Mouse (Mus musculus): ENCODE results near the gene Ywhag. TPM values are rescaled to one million over a fixed set of nuclear protein-coding genes. Genes with fewer than 3 reads are reported as not detected.

The Ywhag gene
- total and polyA plus RNA-seq, 2 experiments from 2014 or later: 286 to 867 TPM

DNA sequence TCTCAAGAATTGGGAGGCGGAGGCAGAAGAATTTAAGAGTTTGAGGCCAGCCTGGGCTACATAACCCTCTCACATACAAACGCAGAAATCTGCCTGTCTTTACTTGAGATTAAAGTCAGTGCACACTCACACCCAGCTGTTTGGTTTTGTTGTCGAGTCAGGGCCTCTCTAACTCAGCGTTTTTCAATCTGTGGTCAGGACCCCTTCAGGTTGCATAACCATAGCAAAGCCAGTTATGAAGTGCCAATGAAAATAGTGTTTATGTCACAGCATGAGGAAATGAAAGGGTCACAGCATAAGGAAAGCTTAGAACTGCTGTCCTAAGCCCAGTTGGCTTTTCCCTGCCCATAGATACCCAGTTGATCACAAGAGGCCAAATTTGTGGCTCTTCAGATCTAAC is 27.6 kb downstream of the Ywhag start:
- DNase-seq (no peak), ATAC-seq (no peak)
- Histone ChIP-seq H3K4me1 (ENCODE audit: insufficient read depth) (0 out of 2 replicates have a peak, but pooled peaks cover 11% of the 10 kb centered on the region), H3K9ac (no peak overlapping the region), H3K9me3 (ENCODE audit: low read length) (no peaks in the 10 kb centered on the region), H3K4me3 (ENCODE audit: low read depth, low read length) (no peak overlapping the region), H3K36me3 (ENCODE audit: insufficient read depth) (peaks cover 35% of the 10 kb centered on the region), H3K27ac (ENCODE audit: low read depth, low read length) (no peak overlapping the region), H3K27me3 (ENCODE audit: insufficient read depth, low read length) (no peaks in the 10 kb centered on the region), H3K4me2 (ENCODE audit: low read depth) (no peak overlapping the region)
- no peak for TF ChIP-seq CTCF (IDR thresholded peaks at IDR 0.05; ENCODE audit: low read depth)
- WGBS: 84% methylated on average over 4 of the region's 4 CpGs

DNA sequence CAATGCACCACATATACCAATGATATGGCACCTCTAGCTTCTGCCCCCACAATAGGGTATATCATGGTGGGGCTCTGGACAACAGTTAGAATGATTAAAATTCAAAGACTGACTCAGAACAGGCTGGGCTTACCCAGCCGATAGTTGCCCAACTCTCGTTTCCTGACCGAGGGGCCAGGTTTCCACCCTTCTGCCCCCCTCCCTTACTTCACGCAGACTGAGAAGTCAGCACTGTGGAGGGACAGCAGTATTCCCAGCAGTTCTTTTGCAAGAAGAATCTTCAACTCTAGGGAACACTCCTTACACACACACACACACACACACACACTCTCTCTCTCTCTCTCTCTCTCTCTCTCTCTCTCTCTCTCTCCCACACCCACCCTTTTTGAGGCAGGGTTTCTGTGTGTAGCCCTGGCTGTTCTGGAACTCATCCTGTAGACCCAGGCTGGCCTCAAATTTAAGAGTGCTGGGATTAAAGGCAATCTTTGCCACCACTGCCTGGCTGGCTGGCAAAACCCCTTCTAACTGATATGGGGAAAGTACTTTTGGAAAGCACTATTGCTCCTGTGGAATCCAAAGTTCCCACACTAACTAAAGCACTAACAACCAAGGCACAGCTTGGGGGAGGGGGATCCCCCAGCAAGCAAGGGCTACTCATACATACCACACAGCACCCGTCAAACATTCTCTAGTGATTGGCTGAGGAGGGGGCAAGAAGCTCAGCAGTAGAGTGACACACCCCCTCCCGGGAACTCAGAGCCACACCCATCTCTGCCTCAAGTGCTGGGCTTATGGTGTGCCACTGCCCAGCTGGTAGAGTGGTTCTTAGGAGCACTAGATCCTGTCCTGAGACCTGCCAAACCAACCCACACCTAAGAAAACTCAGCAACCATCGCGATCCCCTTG is 28.8 kb downstream of the Ywhag start:
- peaks cover 24% of the 10 kb centered on the region for H3K36me3 ChIP-seq (ENCODE audit: insufficient read depth)

DNA sequence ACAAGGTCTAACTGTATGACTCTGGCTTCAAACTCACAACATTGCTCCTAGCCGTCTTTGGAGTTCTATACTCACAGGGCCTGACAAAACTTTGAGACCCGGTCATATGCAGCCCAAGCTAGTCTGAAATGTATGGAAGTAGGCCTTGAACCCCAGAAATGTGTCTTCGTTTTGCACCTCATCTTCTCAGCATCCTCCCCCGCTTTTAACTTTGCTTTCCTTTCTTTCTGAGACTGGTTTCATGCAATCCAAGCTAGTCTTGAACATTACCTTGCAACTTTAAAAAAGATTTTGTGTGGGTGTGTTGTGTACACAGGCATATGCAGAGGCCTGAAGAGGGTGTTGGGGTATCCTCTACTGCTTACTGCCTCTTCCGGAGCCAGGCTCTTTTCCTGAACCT is 30.2 kb downstream of the Ywhag start:
- Histone ChIP-seq H3K36me3 (ENCODE audit: insufficient read depth) (peaks cover 11% of the 10 kb centered on the region), H3K9me3 (ENCODE audit: low read length) (no peaks in the 10 kb centered on the region), H3K27me3 (ENCODE audit: insufficient read depth, low read length) (no peaks in the 10 kb centered on the region), H3K4me3 (ENCODE audit: low read depth, low read length) (0 out of 2 replicates have a peak overlapping the region, but pooled peaks have one; percentile 36), H3K9ac (peak overlapping the region; percentile 66; the same call in 1 of the 2 replicates), H3K4me2 (ENCODE audit: low read depth) (peak overlapping the region; percentile 72), H3K4me1 (ENCODE audit: insufficient read depth) (0 out of 2 replicates have a peak, but pooled peaks cover 11% of the 10 kb centered on the region), H3K27ac (ENCODE audit: low read depth, low read length) (peak overlapping the region; percentile 89)
- TF ChIP-seq CTCF (IDR thresholded peaks at IDR 0.05; ENCODE audit: low read depth): no peak
- ATAC-seq (no peak), DNase-seq (no peak)
- WGBS: 64% methylated on average over 5 of the region's 5 CpGs

More for the DNA sequence above, 28.8 kb downstream of the Ywhag start:
- WGBS: 63% methylated on average over 8 of the region's 8 CpGs
- 0 out of 2 replicates have a peak, but pooled peaks cover 11% of the 10 kb centered on the region for H3K4me1 ChIP-seq (ENCODE audit: insufficient read depth)
- no peak overlapping the region for H3K27ac ChIP-seq (ENCODE audit: low read depth, low read length)
- no peak for TF ChIP-seq CTCF (IDR thresholded peaks at IDR 0.05; ENCODE audit: low read depth)
- H3K9ac ChIP-seq: no peak overlapping the region
- H3K27me3 ChIP-seq (ENCODE audit: insufficient read depth, low read length): no peaks in the 10 kb centered on the region
- H3K4me3 ChIP-seq (ENCODE audit: low read depth, low read length): no peak overlapping the region
- H3K4me2 ChIP-seq (ENCODE audit: low read depth): no peak overlapping the region
- no peaks in the 10 kb centered on the region for H3K9me3 ChIP-seq (ENCODE audit: low read length)
- no peak for ATAC-seq
- DNase-seq: no peak

DNA sequence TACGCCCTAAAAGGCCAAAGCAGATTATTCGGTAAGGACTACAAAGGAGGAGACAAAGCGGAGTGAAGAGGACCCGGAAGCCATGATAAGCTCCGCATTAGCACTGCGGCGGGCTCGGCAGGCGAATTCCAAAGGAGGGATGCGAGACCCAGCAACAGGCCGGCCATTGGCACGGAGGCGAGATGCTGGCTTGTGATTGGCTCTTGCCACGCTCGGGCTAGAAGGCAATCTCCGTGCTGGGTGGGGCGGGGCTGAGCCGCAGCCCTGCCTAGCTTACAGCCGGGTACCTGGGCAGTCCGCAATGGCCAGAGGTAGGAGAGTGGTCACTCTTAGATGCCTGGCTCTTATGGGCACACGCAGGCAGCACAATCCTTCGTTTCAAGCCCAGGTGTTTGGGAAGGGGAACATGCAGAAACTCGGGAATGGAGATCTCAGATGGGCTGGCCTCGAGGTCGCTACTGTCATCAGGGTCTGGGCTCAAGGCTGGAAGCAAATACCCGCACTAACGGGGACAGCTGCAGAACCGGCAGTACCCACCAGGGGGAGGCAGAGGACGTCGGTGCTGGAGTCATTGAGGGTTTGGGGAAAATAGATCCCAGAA is 30.8 kb downstream of the Ywhag start:
- Histone ChIP-seq H3K27ac (ENCODE audit: low read depth, low read length) (peak overlapping the region; percentile 89), H3K9me3 (ENCODE audit: low read length) (no peaks in the 10 kb centered on the region), H3K4me1 (ENCODE audit: insufficient read depth) (0 out of 2 replicates have a peak, but pooled peaks cover 11% of the 10 kb centered on the region), H3K27me3 (ENCODE audit: insufficient read depth, low read length) (no peaks in the 10 kb centered on the region), H3K36me3 (ENCODE audit: insufficient read depth) (peaks cover 5% of the 10 kb centered on the region; the same call in 1 of the 2 replicates), H3K4me3 (ENCODE audit: low read depth, low read length) (peak overlapping the region; percentile 36), H3K4me2 (ENCODE audit: low read depth) (peak overlapping the region; percentile 72), H3K9ac (peak overlapping the region; percentile 66)
- TF ChIP-seq CTCF (IDR thresholded peaks at IDR 0.05; ENCODE audit: low read depth): peak; percentile 90
- ATAC-seq: peak; percentile 96
- DNase-seq: peak; percentile 91
- WGBS: 1% methylated on average over 30 of the region's 30 CpGs

DNA sequence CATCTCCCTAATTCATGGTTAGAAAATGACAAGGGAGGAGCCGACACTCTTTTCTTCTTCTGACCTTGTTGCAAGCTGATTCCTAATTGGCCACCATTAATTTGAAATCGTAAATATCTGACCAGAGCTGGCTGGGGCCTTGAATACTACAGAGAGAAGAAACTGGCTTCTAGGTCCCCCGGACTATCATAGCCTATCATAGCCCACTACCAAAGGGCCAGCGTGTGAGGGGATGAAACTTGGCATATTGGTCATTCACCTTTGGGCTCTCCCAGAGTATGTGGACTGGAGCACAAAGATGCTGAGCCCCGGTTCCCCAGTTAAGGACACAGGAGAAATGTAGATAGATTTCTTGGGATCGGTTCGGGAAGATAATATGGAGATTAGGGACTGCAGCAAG is 31.4 kb downstream of the Ywhag start:
- Histone ChIP-seq H3K4me2 (ENCODE audit: low read depth) (peak overlapping the region; percentile 72), H3K9me3 (ENCODE audit: low read length) (no peaks in the 10 kb centered on the region), H3K36me3 (ENCODE audit: insufficient read depth) (no peaks in the 10 kb centered on the region), H3K27me3 (ENCODE audit: insufficient read depth, low read length) (no peaks in the 10 kb centered on the region), H3K4me1 (ENCODE audit: insufficient read depth) (0 out of 2 replicates have a peak, but pooled peaks cover 11% of the 10 kb centered on the region), H3K9ac (peak overlapping the region; percentile 66), H3K4me3 (ENCODE audit: low read depth, low read length) (peak overlapping the region; percentile 36), H3K27ac (ENCODE audit: low read depth, low read length) (peak overlapping the region; percentile 89)
- DNase-seq (no peak), ATAC-seq (peak; percentile 2; the same call in 1 of the 2 replicates)
- WGBS: 20% methylated on average over 7 of the region's 7 CpGs
- no peak for TF ChIP-seq CTCF (IDR thresholded peaks at IDR 0.05; ENCODE audit: low read depth)

DNA sequence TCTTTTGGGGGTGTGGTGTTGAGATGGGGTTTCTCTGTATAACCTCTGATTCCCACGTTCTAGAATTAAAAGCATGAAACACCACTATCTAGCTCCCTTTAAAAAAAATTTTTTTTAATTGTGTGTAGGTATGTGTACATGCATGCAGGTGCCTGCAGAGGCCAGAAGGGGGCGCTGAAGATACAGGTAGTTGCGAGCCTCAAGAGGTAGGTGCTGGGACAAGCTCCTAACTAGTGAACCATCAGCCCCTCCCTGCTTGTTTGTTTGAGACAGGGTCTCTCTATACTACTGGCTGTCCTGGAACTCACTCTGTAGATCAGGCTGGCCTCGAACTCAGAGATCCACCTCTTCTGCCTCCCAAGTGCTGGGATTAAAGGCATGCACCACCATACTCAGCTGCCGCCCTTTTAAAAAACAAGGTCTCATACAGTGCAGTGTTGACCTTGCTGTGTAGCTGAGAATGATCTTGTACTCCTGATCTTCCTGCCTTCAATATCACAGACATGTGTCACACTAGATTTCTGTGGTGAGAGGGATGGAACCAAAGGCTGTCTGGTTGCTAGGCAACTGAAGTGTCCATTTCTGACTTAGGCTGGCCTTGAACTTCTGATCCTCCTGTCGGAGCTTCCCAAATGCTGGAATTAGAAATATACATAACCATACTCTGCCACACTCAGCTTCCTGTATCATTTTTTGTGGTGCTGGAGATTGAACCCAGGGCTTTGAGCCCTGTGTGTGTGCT is 32.9 kb downstream of the Ywhag start:
- Histone ChIP-seq H3K36me3 (ENCODE audit: insufficient read depth) (no peaks in the 10 kb centered on the region), H3K27ac (ENCODE audit: low read depth, low read length) (no peak overlapping the region), H3K27me3 (ENCODE audit: insufficient read depth, low read length) (no peaks in the 10 kb centered on the region), H3K9ac (no peak overlapping the region), H3K4me2 (ENCODE audit: low read depth) (no peak overlapping the region), H3K4me1 (ENCODE audit: insufficient read depth) (0 out of 2 replicates have a peak, but pooled peaks cover 11% of the 10 kb centered on the region), H3K4me3 (ENCODE audit: low read depth, low read length) (no peak overlapping the region), H3K9me3 (ENCODE audit: low read length) (no peaks in the 10 kb centered on the region)
- ATAC-seq: no peak
- no peak for DNase-seq
- peak; percentile 49 for TF ChIP-seq CTCF (IDR thresholded peaks at IDR 0.05; ENCODE audit: low read depth)
- WGBS: 64% methylated on average over 6 of the region's 6 CpGs
